Mouse (Mus musculus): ENCODE results near the gene Pnmal2.

Gene Pnmal2

DNA sequence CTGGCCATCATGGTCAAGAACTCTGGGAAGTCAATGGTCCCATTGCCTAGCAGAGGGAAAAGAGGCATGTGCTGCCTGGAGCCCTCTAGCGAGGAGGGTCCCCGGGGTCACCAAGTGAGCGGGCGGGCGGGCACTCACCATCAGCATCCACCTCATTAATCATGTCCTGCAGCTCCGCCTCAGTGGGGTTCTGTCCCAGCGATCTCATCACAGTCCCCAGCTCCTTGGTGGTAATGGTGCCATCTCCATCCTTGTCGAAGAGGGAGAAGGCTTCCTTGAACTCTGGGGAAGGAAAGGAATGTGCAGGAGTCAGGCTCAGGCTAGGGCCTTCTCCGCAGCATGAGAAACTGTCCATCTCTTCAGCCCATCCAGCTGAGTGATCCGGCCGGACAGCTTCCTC, 27.0 kb upstream of the Pnmal2 start:
- DNase-seq (ENCODE audit: low spot score) = no peak

DNA sequence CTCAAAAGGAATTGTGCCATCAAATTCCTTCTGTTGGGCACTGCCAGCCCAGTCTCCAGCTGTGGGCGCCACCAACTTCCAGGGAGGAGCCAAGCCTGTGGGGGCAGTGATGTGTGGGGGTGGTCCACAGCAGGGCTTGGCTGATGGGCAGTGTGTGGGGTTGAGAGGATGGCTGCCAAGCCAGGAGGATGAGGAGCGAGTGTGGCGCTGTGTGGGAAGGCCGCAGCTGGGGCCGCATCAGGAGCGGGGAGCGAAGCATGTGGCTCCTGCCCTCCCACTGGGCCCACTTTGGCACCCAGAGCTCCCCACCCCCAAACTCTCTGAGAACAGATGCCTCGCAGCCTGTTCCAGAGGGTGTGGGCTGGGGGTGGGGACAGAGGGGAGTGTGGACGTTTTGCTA, 26.5 kb upstream of the Pnmal2 start:
- DNase-seq (ENCODE audit: low spot score) = no peak

DNA sequence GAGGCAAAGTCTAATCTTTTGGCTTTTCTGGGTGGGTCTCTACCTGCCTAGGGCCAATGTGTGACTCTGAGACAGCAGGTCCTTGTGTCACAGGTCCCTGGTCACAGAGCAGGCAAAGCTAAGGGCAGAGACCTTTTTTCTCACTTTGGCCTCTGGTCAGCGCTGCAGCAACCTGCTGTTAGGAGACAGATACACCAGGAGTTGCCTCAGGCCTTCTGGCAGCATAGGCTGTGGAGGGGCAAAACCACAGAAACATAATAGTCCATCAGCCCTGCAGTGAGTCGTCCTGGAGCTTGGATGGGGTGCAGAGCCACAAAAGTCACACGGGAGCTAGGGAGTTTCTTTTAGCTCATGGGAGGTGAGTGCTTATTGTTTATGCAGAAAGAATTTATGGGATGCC, 25.8 kb upstream of the Pnmal2 start:
- no peak for DNase-seq (ENCODE audit: low spot score)

DNA sequence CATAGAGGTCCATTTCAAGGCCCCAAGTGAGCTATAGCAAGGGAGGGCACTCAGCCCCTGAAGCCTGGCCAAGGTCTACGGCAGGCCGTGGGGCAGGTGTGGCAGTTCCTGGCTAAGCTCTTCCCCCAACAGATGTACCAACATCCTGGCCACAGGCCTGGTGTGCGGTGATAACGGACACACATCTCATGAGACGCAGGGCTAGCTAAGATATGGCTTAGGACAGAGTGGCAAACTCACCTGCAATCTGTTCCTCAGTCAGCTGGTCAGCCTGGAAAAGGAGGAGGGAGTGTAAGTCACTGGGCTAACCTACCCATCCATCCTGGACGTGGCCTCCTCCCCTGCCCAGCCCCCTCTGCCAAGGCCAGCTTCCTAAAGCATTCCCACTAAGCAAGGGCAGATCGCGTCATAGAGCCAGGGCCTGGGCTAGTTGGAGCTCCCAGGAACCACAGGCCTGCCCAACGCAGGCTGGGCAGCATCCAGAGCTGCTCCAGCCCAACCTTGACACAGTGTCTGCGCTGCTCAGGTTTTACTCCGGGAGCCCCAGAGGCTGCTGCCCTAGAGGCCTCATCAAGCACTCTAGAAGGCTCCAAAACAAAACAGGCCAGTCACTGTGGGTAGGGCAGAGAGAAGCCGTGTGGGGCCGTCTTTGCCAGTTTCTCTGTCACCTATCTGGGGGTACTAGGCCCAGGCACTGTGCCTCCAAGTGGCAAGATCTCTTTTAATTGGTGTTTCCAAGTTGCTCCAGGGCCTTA, 24.9 kb upstream of the Pnmal2 start:
- peak; percentile 22 for DNase-seq (ENCODE audit: low spot score)

DNA sequence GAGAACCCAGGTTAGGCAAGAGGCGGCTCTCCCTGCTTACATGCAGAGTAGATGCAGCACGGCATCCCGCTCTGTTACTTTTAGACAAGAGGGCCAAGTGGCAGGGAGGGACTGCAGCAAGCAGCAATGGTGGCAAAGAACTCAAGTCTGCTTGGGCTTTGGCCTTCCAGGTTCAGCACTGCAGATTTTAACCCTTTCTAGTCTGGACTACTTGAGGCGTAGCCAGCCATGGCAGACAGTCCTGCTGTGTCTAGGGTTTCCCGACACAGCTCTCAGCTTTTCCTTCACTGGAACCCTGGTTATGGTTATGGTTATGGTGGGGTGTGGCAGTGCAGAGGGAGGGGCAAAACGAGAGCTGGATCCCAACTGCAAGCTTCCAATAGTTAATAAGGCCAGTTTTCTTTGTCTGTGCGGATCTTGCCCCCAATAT, 24.3 kb upstream of the Pnmal2 start:
- no peak for DNase-seq (ENCODE audit: low spot score)

DNA sequence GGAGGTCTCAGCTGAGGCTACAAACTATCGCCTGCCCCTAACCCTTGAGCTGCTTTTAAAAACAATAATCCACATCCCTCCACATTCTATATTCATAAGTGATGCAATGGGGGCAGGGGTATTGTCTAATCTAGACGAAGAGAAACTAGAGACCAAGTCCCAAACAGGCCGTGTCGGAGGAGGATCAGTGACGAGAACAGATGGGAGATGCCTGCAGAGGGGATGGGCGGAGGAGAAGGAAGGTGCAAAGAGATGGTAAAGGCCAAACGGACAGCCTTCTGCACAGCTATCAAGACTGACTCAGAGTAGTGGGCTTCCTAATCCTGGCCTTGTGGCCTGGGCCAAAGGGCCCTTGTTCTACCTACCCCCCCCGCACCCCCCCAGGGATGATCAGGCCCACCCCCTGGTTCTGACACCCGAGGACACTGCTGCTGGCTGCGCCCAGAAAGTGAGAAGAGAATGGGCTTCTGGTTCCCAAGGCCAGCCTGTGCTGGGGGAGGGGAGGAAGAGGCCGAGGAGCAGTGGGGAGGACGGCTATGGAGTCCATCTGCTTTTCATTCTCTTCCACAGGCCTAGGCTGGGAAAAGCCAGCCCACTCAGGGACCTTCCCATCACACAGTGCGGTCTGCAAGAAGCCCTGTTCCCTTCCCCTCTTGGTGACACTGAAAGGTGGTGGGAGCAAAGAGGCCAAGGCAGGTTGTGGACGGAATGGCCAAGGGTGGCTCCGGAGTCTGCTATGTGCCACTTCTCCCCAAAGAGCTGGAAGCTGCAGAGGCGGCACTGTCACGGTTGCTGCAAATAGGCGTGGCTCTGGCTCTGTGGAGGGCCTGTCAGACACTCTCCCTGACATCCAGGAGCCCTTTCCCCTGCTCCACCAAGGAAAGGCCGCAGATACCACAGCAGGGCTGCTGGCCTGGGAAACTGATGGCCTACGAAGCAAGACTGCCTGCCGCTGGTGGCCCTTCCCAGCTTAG, 23.4 kb upstream of the Pnmal2 start:
- peak; percentile 34 for DNase-seq (ENCODE audit: low spot score)

DNA sequence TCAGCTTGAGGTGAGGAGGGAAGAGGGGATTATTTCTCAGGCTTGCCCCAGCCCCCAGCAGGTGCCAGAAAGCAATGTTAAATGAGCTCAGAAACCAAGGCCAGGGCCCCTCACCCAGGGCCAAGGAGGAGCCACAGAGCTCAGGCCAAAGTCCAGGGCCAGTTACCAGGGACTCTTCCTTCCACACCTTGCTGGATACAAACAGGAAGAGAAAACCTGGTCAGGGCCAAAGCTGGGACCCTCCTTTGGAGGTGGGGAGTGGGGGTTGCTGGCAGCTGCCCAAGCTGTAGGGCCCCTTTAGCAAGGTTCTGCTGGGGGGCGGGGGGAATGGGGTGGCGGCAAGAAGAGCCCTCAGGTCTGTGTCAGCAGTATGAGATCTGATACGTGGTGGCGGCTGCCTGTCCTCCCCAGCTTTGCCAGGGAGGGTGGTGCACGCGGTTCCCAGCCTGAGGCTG, 22.6 kb upstream of the Pnmal2 start:
- no peak for DNase-seq (ENCODE audit: low spot score)

DNA sequence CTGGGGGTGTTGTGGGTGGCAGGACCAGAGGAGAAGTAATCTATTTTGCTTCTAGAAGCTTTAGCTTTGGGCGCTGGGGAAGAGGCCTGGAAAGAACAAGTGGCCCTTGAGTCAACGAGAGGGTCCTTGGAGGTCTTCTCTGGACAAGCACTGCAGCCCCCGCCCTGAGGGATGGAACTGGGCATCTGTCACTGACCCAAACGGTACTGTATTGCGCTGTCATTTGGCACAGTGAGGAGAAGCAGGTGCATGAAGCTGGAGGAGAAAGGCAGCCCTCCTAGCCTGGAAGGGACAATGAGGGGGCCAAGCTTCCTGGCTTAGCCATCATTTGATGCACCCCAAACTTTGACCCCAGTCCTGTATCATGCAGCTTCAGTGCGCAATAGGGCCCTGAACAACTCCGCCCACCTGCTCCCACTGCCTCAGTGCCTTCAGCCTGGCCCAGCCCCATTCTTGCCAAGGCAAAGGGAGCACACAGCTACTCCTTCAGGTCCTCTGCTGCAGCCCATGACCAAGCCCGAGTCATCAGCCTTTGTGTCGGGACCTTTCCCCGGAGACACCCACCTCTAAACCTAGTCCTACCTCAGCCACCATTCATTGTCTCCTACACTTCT, 22.0 kb upstream of the Pnmal2 start:
- peak; percentile 31 for DNase-seq (ENCODE audit: low spot score)

DNA sequence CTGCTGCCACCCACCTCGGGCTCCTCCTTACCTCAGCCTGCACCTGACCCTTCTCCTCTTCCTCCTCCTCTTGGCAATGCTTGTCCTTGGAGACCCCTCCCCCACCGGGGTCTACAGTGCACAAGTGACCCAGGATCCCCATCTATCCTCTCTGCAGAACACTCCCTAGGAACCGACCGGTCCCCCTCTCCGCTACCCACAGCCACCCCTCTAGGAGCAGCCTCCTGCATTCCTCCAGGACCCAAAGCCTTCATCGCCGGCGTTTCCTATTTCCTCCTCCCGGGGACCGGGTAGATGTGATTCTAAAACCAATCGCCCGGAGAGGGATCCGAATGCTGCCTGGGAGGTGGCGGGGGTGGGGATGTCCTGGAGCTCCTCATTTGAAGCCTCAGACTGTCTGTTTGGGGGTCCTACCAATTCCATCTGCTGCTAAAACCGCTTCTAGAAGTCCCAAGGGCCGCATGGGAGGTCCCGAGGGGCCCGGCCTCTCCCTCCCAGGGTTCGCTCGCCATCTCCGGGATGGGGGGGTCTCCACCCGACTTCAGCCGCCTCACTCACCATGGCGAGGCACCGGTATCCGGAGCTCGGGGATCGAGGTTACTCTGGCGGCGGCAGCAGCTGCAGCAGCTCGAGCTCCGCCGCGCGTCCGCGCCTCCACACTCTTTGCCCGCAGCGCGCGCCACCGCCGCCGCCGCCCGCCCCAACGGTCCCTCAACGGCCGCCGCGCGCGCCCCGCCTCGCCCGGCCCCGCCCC, 21.0 kb upstream of the Pnmal2 start:
- no peak for DNase-seq (ENCODE audit: low spot score)

DNA sequence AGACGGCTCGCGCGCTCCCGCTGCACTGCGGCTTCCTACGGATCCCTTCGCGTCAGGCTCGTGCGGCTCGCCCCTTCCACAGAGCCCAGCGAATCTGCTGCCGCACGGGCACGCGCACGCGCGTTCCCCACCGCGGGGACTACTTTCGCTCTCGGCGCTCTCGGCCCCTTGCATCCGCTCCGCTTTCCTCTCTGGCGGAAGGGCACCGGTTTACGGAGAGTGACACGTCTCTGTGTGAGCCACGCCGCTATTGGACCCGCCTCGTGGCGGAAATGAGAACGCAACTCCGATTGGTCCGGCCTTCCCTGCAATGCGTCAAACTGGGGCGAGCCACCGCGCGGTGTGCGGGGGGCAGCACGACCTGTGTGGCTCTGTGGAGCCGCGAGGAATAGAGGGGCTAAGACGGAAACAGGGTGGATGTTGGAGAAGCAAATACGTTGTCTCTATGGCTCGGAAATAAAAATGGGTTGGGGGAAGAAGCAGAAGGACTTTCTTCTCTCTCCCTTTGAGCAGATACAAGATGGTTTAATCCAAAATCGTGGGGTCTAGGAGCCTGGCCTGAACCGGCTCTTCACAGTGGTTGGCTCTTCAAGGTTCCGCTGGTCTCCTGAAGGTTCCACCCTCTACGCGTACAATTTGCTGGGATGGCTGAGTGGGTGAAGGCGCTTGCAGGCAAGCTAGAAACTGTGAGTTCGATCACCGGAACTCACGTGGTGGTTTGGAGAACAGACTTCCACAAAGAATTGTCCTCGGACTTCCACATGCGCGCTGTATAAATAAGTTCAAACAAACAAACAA, 20.2 kb upstream of the Pnmal2 start, which contains the start of gene Calm3:
TSS of gene Calm3 (minus strand) at position 78 of the 798 bp plus-strand sequence.
- peak; percentile 100 for DNase-seq (ENCODE audit: low spot score)

DNA sequence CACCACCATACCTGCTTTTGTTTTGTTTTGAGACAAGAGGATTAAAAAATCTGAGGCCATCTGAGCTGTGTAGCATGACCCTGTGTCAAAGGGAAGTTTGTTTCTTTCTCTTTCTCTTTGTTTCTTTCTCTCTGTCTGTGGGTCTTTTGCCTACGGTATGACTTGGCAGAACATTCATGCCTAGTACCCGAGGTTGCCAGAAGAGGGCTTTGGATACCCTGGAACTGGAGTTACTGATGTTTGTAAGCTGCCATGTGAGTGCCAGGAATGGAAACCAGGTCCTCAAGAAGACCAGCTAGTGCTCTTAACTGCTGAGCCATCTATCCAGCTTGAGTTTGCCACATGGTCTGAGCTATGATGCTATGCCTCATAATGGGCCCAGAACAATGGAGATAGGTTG, 16.1 kb upstream of the Pnmal2 start:
- DNase-seq (ENCODE audit: low spot score) = no peak

DNA sequence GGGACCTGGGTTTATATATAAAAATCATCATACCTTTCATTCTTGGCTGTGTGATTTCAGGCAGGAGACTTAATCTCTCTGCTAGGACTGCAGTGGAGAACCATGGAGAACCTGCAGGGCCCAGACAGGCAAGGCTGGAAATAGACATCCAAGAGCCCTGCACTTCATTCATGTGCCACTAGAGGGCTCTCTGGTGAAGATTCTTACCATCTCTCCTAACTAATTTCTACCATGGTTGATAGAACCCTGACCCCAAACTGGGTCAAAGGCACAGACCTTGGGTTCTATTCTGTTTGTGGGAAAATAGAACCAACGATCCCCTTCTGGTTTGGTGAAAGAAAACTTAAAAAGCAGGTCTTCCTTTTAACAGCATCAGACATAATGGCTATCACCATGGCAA, 13.6 kb upstream of the Pnmal2 start:
- DNase-seq (ENCODE audit: low spot score) = peak; percentile 36

DNA sequence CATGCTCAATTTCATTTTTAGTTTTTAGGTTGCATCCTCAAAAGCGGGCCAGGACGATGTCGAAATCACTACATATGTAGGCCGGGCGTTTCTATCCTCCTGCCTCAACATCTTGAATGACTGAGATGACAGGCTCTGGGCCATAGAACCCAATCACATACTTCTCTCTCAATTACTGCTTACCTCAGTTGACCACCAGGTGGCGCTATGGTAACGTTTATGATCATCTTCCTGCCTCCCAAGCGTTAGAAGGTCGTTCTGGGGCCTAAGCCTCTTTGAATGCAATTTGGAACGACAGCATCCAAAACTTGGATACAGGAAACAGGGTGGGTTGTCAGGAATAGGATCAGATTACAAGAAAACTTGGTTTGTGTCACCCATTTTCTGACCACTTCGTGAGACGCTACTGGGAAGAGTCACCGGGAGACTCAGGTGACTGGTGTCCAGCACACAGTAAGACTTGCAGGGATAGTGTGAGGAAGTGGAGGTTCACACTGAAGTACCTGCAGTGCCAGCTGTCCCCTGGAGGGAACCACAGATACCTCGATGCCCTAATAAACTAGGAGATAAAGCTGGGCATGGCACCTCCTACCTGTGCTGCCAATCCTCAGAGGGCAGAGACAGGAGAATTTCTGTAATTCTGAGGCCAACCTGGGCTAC, 12.4 kb upstream of the Pnmal2 start:
- peak; percentile 60 for DNase-seq (ENCODE audit: low spot score)

DNA sequence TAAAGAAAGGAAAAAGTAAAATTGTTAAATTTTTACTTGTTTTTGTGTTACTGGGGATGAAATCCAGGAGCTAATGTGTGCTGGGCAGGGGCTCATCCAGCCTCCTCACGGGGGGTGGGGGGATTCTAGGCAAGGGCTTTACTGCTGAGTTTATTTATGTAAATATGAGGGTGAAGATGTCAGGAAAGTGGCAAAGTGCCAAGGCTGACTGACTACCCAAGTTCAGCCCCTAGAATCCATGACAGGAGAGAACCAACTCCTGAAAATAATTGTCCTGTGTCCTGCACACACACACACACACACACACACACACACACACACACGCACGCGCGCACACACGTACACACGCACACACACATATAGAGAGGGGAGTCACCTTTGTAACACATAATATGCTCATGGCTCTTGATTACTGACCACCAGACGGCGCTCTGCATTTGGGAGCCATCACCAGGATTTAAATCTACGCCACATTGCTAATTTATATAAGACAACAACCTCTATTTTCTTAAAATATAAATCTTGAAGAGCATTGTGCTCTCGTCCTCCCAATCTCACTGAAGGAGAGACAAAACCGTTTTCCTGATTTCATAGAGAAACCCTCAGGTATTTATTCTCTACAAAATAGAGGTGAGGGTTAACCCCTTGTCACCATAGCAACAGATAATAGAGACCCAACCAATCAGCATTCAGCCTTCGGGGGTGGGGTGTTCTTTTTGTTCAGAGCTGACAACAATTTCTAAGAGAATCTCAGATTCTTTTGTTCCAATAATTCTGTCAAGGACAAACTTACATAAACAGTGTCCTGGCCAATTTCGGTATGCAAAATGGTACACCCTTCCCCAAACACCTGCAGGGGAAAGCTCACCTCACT, 11.5 kb upstream of the Pnmal2 start:
- DNase-seq (ENCODE audit: low spot score) = no peak

DNA sequence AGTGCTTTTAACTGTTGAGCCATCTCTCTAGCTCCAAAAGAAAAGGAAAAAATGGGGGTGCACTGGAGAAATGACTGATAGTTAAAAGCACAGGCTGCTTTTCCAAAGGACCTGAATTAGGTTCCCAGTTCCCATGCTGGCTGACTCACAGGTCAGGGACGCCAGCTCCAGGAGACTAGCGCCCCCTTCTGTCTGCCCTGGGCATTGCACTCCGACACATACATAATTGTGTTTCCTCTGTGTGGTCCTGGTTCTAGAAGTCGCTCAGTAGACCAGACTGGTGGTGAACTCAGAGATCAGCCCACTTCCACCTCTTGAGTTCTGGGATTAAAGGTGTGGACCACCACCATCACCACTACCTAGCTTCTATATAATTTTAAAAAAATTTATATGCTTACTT, 7.2 kb upstream of the Pnmal2 start:
- DNase-seq (ENCODE audit: low spot score) = no peak

DNA sequence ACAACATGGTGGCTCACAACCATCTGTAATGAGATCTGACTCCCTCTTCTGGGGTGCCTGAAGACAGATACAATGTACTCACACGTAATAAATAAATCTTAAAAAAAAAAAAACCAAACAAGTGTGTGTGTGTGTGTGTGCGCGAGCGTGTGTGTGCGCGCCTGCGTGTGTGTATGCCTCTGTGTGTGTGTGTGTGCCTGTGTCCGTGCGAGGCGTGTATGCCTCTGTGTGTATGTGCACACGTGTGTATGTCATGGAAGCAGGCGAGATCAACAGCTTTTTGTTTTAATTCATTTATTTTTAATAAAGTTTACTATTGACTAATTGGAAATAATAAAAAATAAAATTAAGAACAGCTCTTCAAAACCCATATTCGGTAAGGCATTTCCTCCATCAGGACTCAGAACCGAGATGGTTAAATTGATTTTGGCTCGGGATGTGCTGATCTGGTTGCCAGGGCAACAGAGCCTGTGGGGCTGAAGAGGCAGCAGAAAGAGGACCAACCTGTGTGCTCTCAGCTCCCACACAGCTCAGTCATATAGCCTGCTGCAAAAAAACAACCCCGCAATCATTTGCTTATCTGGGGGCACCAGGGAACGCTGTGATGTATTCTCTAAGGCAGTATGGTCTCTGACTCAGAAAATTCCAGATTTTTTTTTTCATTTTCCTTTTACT, 6.2 kb upstream of the Pnmal2 start:
- no peak for DNase-seq (ENCODE audit: low spot score)

DNA sequence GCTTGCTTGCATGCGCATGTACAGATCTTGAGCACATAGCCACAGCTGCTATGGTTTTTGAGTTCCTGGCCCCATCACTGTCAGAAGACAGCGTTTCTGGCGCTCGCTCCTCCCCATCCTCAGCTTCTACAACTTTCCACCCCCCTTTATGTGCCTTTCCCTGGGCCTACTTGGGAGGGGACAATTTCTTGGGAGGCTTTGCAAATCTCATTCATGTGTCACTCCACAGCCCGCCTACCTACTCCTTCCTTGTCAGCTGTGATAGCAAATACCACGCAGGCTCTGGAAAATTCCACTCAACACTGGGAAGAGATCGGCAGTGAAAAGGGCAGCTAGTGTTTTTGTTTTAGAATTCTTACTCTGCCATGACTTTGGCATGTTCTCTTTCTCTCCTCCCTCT, 4.2 kb upstream of the Pnmal2 start:
- no peak for DNase-seq (ENCODE audit: low spot score)

DNA sequence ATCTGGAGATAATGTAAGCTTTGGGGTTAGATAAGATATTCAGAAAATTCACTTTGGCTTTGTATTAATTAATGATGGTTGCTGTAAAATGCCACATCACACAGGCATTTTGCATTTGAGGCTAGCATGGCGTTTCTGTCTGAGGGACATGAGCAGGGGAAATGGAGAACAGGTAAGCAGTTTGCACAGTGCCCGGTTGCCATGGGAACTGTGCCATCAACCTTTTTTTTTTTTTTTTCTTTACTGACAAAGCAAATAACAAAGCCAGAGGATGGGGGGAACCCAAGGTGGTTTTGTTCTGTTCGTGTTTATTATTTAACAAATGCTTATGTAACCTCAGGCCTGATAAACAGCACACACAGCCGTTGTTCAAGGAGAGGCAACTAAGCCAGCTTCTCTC, 1.6 kb upstream of the Pnmal2 start:
- no peak for DNase-seq (ENCODE audit: low spot score)

DNA sequence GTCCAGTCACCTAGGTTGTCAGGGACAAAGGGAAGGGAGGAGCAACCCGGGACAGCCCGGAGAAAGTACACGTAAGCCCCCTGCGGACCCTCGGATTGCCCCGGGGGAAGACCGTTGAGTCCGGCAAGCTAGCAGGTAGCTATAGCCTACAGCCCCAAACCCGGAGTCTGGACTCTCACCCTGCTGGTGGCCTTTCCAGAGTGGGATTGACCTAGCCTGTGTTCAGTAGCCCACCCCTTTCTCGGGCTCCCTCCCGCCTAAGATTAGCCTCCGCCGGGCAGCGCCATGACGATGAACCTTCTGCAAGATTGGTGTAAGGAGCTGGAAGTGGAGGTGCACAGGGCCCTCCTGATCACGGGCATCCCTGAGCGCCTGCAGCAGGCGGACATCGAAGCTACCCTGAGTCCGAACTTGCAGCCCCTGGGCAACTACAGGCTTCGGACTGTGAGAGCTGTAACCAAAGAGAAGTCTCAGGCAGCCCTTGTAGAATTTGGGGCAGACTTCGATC, 380 bp downstream of the Pnmal2 start:
- DNase-seq (ENCODE audit: low spot score) = peak; percentile 35

Data from ovary, postnatal 36 days (tissue).